Mouse (Mus musculus) forebrain, embryonic 15.5 days (tissue): Measurements from ENCODE around the gene Tmbim4. TPM values are rescaled to one million over a fixed set of nuclear protein-coding genes. Genes with fewer than 3 reads are reported as not detected.
A peak's percentile ranks its signal among the peaks of the same experiment; 100 is the strongest.

Source experiments
- ATAC-seq: fragments of 200-750 bp; cut with Nextera tagmentation; replicated peaks from 2 replicates; pipeline ENCODE4 v1.8.0; 2017; ENCODE audit warnings: mild to moderate bottlenecking, moderate TSS enrichment, moderate library complexity
- H3K27ac ChIP-seq: fragments of 300-500 bp; sonication (generic); replicated peaks from 2 replicates; pipeline ENCODE4 v1.5.1; 2015; ENCODE audit warnings: mild to moderate bottlenecking, inconsistent platforms
- H3K27me3 ChIP-seq: fragments of 300-500 bp; sonication (generic); 2 replicates; pipeline ENCODE4 v1.6.1; 2015; ENCODE audit warnings: inconsistent platforms
- H3K36me3 ChIP-seq: fragments of 300-500 bp; sonication (generic); 2 replicates; pipeline ENCODE4 v1.6.1; 2015; ENCODE audit warnings: mild to moderate bottlenecking, inconsistent platforms
- H3K4me1 ChIP-seq: fragments of 300-500 bp; sonication (generic); 2 replicates; pipeline ENCODE4 v1.6.1; 2015; ENCODE audit warnings: inconsistent platforms
- H3K4me2 ChIP-seq: fragments of 300-500 bp; sonication (generic); replicated peaks from 2 replicates; pipeline ENCODE4 v1.6.1; 2015; ENCODE audit warnings: mild to moderate bottlenecking, inconsistent platforms
- H3K4me3 ChIP-seq: fragments of 300-500 bp; sonication (generic); 2 replicates; pipeline ENCODE4 v1.5.1; 2015; ENCODE audit warnings: mild to moderate bottlenecking, inconsistent platforms
- H3K9ac ChIP-seq: fragments of 300-500 bp; sonication (generic); replicated peaks from 2 replicates; pipeline ENCODE4 v1.6.1; 2015; ENCODE audit warnings: mild to moderate bottlenecking, inconsistent platforms
- H3K9me3 ChIP-seq: fragments of 300-500 bp; sonication (generic); 2 replicates; pipeline ENCODE4 v1.6.1; 2016; ENCODE audit warnings: inconsistent platforms
- WGBS: fragments of 180-500 bp; shearing (Covaris S2); methylation state at CpG from one replicate; pipeline ENCODE4 v1.1.7; 2015; ENCODE audit warnings: mixed read lengths; 5-methylcytosine and 5-hydroxymethylcytosine counted together
- polyA plus RNA-seq: library from polyadenylated mRNA; unstranded; fragments of >200 nt; fragmentation: Nextera tagmentation; extraction: Ambion mirVana; gene quantifications from 2 replicates; pipeline ENCODE4 v1.2.1, GENCODE M21; 2015

The Tmbim4 gene
- polyA plus RNA-seq, 1 experiment from 2014 or later, result 74.4 TPM

DNA sequence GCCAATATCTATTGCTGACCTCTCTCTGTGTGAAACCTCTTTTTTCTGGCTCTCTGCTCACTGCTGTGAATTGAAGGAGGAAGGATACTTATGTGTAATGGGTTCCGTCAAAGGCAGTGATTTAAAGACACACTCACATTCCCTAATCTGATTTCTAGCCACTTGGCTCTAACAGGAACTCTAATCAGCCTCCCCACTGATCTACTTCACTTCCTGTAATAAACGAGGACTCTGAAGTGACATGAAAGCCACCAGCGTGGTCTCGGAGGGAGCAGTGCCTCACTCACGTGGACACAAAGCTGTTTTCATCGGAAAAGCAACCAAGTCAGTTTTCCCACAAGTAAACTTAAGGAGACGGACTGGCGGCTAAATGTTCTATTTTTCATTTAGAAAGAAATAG is 51.4 kb downstream of the Tmbim4 start:
- Histone ChIP-seq H3K4me1 (no peaks in the 10 kb centered on the region), H3K27me3 (no peaks in the 10 kb centered on the region), H3K4me3 (no peak overlapping the region), H3K4me2 (no peak overlapping the region), H3K9ac (no peak overlapping the region), H3K27ac (no peak overlapping the region), H3K36me3 (no peaks in the 10 kb centered on the region), H3K9me3 (no peaks in the 10 kb centered on the region)
- ATAC-seq, result no peak
- WGBS, result 39% methylated on average over 8 of the region's 8 CpGs

GRCm38 (mm10) chr10:120257231-120257630 is 55.8 kb downstream of the Tmbim4 start:
- Histone ChIP-seq H3K4me3 (no peak overlapping the region), H3K9ac (no peak overlapping the region), H3K4me2 (no peak overlapping the region), H3K27ac (no peak overlapping the region), H3K36me3 (no peaks in the 10 kb centered on the region), H3K9me3 (no peaks in the 10 kb centered on the region), H3K27me3 (no peaks in the 10 kb centered on the region), H3K4me1 (no peaks in the 10 kb centered on the region)
- ATAC-seq, result peak; percentile 48; the same call in 1 of the 2 replicates
- WGBS, result 25% methylated on average over 11 of the region's 11 CpGs

DNA sequence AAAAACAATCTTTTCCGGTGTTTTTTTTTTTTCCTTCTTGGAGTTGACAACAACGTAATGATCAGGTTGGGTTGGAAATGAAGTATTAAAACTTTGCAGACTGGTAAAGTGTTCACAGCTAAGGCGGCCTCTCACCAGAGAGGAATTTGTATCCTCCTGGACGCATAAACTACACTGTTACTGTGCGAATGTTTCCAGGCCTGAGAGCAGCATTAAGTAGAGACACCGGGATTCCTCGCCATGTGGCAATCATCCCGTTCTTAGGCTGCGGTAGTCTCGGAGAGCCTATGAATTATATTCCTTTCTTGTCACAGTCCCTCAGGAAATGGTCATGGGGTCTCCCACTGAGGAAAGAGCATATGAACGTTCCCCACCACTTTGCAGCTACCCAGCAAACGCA is 66.4 kb downstream of the Tmbim4 start:
- Histone ChIP-seq H3K36me3 (no peaks in the 10 kb centered on the region), H3K9me3 (no peaks in the 10 kb centered on the region), H3K4me3 (no peak overlapping the region), H3K9ac (no peak overlapping the region), H3K4me2 (no peak overlapping the region), H3K27ac (no peak overlapping the region), H3K4me1 (peaks cover 14% of the 10 kb centered on the region), H3K27me3 (no peaks in the 10 kb centered on the region)
- 78% methylated on average over 12 of the region's 12 CpGs for WGBS
- ATAC-seq, result no peak

DNA sequence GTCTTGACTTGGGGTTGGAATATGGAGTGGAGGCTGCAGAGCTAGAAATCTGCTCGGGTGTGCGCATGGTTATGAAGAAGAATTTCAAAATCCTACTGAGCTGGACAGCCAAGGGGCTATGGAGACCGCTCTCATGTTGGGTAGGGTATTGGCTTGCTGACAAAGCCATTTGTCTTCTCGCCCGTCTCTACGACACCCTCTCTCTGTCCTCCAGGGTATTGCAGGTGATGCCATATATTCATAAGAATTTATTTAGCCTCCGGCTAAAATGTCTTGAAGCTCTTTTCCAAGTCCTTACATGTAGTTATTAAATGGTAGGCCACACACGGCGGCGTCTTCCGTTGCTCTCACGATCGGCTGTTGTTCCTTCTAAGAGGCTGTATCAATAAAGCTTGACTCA is 68.6 kb downstream of the Tmbim4 start:
- WGBS, result 97% methylated on average over 13 of the region's 13 CpGs
- H3K27me3 ChIP-seq, result no peaks in the 10 kb centered on the region
- no peak overlapping the region for H3K4me2 ChIP-seq
- no peak overlapping the region for H3K4me3 ChIP-seq
- no peaks in the 10 kb centered on the region for H3K9me3 ChIP-seq
- no peaks in the 10 kb centered on the region for H3K36me3 ChIP-seq
- H3K9ac ChIP-seq, result no peak overlapping the region
- no peak overlapping the region for H3K27ac ChIP-seq
- H3K4me1 ChIP-seq, result peaks cover 16% of the 10 kb centered on the region
- ATAC-seq, result no peak

GRCm38 (mm10) chr10:120270777-120271176 is 69.4 kb downstream of the Tmbim4 start:
- no peak for ATAC-seq
- H3K4me1 ChIP-seq, result peaks cover 16% of the 10 kb centered on the region
- no peak overlapping the region for H3K4me2 ChIP-seq
- 84% methylated on average over 4 of the region's 4 CpGs for WGBS
- H3K9me3 ChIP-seq, result no peaks in the 10 kb centered on the region
- H3K4me3 ChIP-seq, result no peak overlapping the region
- H3K27ac ChIP-seq, result no peak overlapping the region
- no peaks in the 10 kb centered on the region for H3K36me3 ChIP-seq
- H3K27me3 ChIP-seq, result no peaks in the 10 kb centered on the region
- no peak overlapping the region for H3K9ac ChIP-seq

DNA sequence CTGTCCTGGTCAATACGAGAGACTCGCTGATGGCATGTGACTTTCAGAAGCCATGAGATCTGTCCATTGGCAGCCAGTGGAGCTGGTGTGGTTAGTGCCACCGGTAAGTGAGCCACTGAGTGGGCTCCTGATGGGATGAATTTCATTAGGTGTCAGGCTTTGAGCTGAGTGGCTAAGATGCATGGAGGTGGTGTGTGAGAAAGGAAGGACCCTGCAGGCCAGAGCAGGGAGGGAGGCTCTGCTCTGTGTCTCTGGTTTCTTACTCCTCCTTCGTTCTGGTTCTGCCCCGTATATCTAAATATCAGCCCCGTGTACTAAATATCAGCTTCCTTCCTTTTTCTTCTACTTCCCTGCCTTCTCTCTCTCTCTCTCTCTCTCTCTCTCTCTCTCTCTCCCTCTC is 69.9 kb downstream of the Tmbim4 start:
- peaks cover 16% of the 10 kb centered on the region for H3K4me1 ChIP-seq
- peak overlapping the region; percentile 58 for H3K4me2 ChIP-seq
- no peaks in the 10 kb centered on the region for H3K36me3 ChIP-seq
- H3K27ac ChIP-seq, result no peak overlapping the region
- H3K27me3 ChIP-seq, result no peaks in the 10 kb centered on the region
- ATAC-seq, result no peak
- 70% methylated on average over 6 of the region's 6 CpGs for WGBS
- H3K9ac ChIP-seq, result no peak overlapping the region
- H3K9me3 ChIP-seq, result no peaks in the 10 kb centered on the region
- no peak overlapping the region for H3K4me3 ChIP-seq

- 0 out of 2 replicates have a peak, but pooled peaks have one; percentile 16 for ATAC-seq
- 10% methylated on average over 10 of the region's 11 CpGs for WGBS
Measured at GRCm38 (mm10) chr10:120271879-120272269, 70.5 kb downstream of the Tmbim4 start.

DNA sequence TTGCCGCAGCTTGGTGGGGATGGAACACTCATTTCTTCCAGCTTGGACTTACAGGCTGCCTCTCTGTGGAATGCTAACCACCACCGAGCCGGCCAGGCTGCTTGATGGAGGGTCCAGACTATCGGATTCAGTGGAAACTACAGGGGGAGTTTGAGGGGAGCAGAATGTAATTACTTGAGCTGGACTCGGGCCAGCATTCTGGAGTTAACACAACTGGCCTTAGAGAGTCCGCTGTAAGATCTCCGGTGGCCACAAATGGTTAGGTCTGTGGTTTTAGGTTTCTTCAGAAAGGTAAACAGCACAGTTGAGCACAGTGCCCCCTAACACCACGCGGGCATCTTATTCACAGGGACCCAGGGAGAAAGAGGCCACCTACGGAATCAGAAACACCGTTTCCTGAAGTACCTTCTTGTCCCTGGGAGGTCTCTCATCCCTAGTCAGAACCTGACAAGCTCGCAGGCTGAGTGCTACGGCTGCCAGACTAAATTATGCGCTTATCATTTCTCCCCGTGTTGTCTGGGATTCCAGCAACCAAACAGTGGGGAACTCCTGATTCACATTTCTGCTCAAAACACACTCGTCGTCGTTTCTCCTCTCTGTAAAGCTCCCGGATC is 71.0 kb downstream of the Tmbim4 start:
- no peaks in the 10 kb centered on the region for H3K36me3 ChIP-seq
- H3K9me3 ChIP-seq, result no peaks in the 10 kb centered on the region
- peak; percentile 57; the same call in 1 of the 2 replicates for ATAC-seq
- peaks cover 16% of the 10 kb centered on the region for H3K4me1 ChIP-seq
- no peak overlapping the region for H3K27ac ChIP-seq
- peak overlapping the region; percentile 32 for H3K9ac ChIP-seq
- WGBS, result 7% methylated on average over 19 of the region's 19 CpGs
- H3K4me3 ChIP-seq, result peak overlapping the region; percentile 35
- no peaks in the 10 kb centered on the region for H3K27me3 ChIP-seq
- peak overlapping the region; percentile 58 for H3K4me2 ChIP-seq

More at GRCm38 (mm10) chr10:120271879-120272269, 70.5 kb downstream of the Tmbim4 start:
- H3K9me3 ChIP-seq, result no peaks in the 10 kb centered on the region
- no peaks in the 10 kb centered on the region for H3K36me3 ChIP-seq
- H3K9ac ChIP-seq, result peak overlapping the region; percentile 32
- peak overlapping the region; percentile 35 for H3K4me3 ChIP-seq
- no peaks in the 10 kb centered on the region for H3K27me3 ChIP-seq
- H3K4me2 ChIP-seq, result peak overlapping the region; percentile 58
- peaks cover 16% of the 10 kb centered on the region for H3K4me1 ChIP-seq
- H3K27ac ChIP-seq, result no peak overlapping the region

DNA sequence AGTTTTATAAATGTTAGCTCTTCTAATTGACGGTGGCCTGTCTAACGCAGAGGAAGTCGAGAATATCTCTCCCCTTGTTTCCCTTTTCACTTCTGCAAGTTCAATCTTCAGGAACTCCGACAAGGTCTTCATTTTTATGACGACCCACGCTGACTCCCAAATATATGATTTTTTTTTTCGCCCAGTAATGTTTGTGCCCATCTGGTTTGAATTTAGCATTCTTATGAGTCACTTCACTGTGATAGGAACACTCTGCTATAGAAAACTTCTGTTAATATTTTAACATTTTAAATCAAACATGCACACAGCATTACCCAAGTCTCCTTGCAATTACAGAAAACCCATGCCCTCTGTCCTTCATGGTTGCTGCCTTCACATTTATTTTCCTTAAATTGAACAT is 71.9 kb downstream of the Tmbim4 start:
- no peak overlapping the region for H3K4me2 ChIP-seq
- no peaks in the 10 kb centered on the region for H3K36me3 ChIP-seq
- no peaks in the 10 kb centered on the region for H3K27me3 ChIP-seq
- no peak overlapping the region for H3K27ac ChIP-seq
- H3K9ac ChIP-seq, result no peak overlapping the region
- H3K4me3 ChIP-seq, result no peak overlapping the region
- no peak for ATAC-seq
- no peaks in the 10 kb centered on the region for H3K9me3 ChIP-seq
- 86% methylated on average over 7 of the region's 7 CpGs for WGBS
- peaks cover 16% of the 10 kb centered on the region for H3K4me1 ChIP-seq

Other genes with a start within 250 kb of the Tmbim4 start
- gene Helb, start 88.6 kb upstream of the Tmbim4 start, polyA plus RNA-seq, result 4.0 and 4.1 TPM in 2 replicates
- gene Irak3, start 540 bp downstream of the Tmbim4 start, polyA plus RNA-seq, result 0.19 and 0.34 TPM in 2 replicates
- gene Llph, start 25.5 kb downstream of the Tmbim4 start, polyA plus RNA-seq, result 41.9 and 44.6 TPM in 2 replicates